Mouse (Mus musculus): ENCODE results near the gene Tuba1b.

- TF ChIP-seq GATA1 (IDR thresholded peaks at IDR 0.05; ENCODE audit: borderline replicate concordance, low read length): no peak
- no peak for TF ChIP-seq FLI1 (IDR thresholded peaks at IDR 0.05; ENCODE audit: low read length)
These were observed 19.5 kb downstream of the Tuba1b start for GRCm38 (mm10) chr15:98914903-98915302.
